In genomic region chr4:104522324-104522723, GRCm38 (mm10) we compare ENCODE assay signal across 16 mouse cellular contexts.
DNase-seq lines count a peak whose midpoint lies in the region; ATAC-seq and TF ChIP-seq lines count a peak whose summit lies in the region.
"Had no signal": no experiment of that assay in that cellular context is flagged by ENCODE, and none has a peak within 500 bp of the region (broad histone marks: within the 10 kb centered on the region; RNA-seq: fewer than 3 reads in every experiment).

No protein-coding gene starts in this region.

- H3K27me3 ChIP-seq in stomach, embryonic 14.5 days (ENCODE audit: control insufficient read depth, insufficient read depth, low read length) = no peaks in the 10 kb centered on the region
- no peaks in the 10 kb centered on the region for H3K27me3 ChIP-seq in hindbrain, embryonic 12.5 days
- H3K27me3 ChIP-seq: hindbrain, embryonic 15.5 days; kidney, embryonic 15.5 days; liver, embryonic 15.5 days had no signal

- no peaks in the 10 kb centered on the region for H3K9me3 ChIP-seq in stomach, embryonic 14.5 days (ENCODE audit: control insufficient read depth, low read depth, low read length)
- no peaks in the 10 kb centered on the region for H3K9me3 ChIP-seq in hindbrain, embryonic 12.5 days (replicated peaks)
- H3K9me3 ChIP-seq: heart, embryonic 10.5 days; hindbrain, embryonic 15.5 days; kidney, embryonic 15.5 days; liver, embryonic 15.5 days had no signal

- no peak overlapping the region for H3K9ac ChIP-seq in stomach, embryonic 14.5 days (replicated peaks; ENCODE audit: low read depth, low read length)
- H3K9ac ChIP-seq in hindbrain, embryonic 12.5 days = no peak overlapping the region
- H3K9ac ChIP-seq: hindbrain, embryonic 15.5 days; kidney, embryonic 15.5 days; liver, embryonic 15.5 days had no signal

- no peaks in the 10 kb centered on the region for H3K36me3 ChIP-seq in stomach, embryonic 14.5 days (ENCODE audit: control insufficient read depth, insufficient read depth, low read length)
- H3K36me3 ChIP-seq in hindbrain, embryonic 12.5 days = no peaks in the 10 kb centered on the region
- H3K36me3 ChIP-seq: G1E; heart, embryonic 10.5 days; hindbrain, embryonic 15.5 days; kidney, embryonic 15.5 days; liver, embryonic 15.5 days had no signal

- no peaks in the 10 kb centered on the region for H3K4me1 ChIP-seq in lung, adult 2 months (ENCODE audit: control insufficient read depth, insufficient read depth, low read length)
- H3K4me1 ChIP-seq in stomach, embryonic 14.5 days (ENCODE audit: control insufficient read depth, insufficient read depth, low read length) = no peaks in the 10 kb centered on the region
- peaks cover 2% of the 10 kb centered on the region; the same call in 1 of the 2 replicates for H3K4me1 ChIP-seq in hindbrain, embryonic 12.5 days
- H3K4me1 ChIP-seq: heart, embryonic 10.5 days; kidney, embryonic 15.5 days; liver, embryonic 15.5 days had no signal

- H3K4me3 ChIP-seq in lung, adult 2 months (replicated peaks; ENCODE audit: extremely low read depth, low read depth, low read length) = no peak overlapping the region
- H3K4me3 ChIP-seq in stomach, embryonic 14.5 days (ENCODE audit: low read depth, low read length) = no peak overlapping the region
- H3K4me3 ChIP-seq in hindbrain, embryonic 12.5 days = no peak overlapping the region
- H3K4me3 ChIP-seq: erythroblast, embryonic 14.5 days; heart, embryonic 10.5 days; hindbrain, embryonic 15.5 days; kidney, embryonic 15.5 days; liver, embryonic 15.5 days had no signal

- DNase-seq in kidney, postnatal 14 days = peak; percentile 4
- DNase-seq in kidney, adult 9 months = no peak
- DNase-seq in cerebellum, postnatal 25 days = peak; percentile 49 to 64
- peak; percentile 9 for DNase-seq in lung, adult 2 months
- no peak for DNase-seq in urinary bladder, adult 2 months (ENCODE audit: low spot score)
- DNase-seq: heart, postnatal 14 days; thymus, postnatal 25 days had no signal

- H3K27ac ChIP-seq in stomach, embryonic 14.5 days (ENCODE audit: low read length) = no peak overlapping the region
- H3K27ac ChIP-seq in hindbrain, embryonic 12.5 days = no peak overlapping the region
- H3K27ac ChIP-seq: heart, embryonic 10.5 days; hindbrain, embryonic 15.5 days; kidney, embryonic 15.5 days; liver, embryonic 15.5 days had no signal

- no peak for TF ChIP-seq POLR2A in lung, adult 2 months (IDR thresholded peaks at IDR 0.05; ENCODE audit: borderline replicate concordance, extremely low read depth, low read depth, low read length)

- WGBS in lung, adult 2 months = 50% methylated on average over 8 of the region's 8 CpGs
- 32% methylated on average over 8 of the region's 8 CpGs for WGBS in stomach, embryonic 14.5 days
- 75% methylated on average over 8 of the region's 8 CpGs for WGBS in hindbrain, embryonic 12.5 days

- 0 out of 2 replicates have a peak, but pooled peaks have one; percentile 37 for ATAC-seq in stomach, embryonic 14.5 days (ENCODE audit: insufficient number of reproducible peaks, insufficient read depth, low FRiP score, low read depth)
- ATAC-seq in hindbrain, embryonic 12.5 days (ENCODE audit: low FRiP score) = no peak
- ATAC-seq: forebrain, embryonic 14.5 days had no signal

- no peak overlapping the region for H3K4me2 ChIP-seq in stomach, embryonic 14.5 days (replicated peaks; ENCODE audit: low read depth, low read length)
- H3K4me2 ChIP-seq in hindbrain, embryonic 12.5 days (replicated peaks) = no peak overlapping the region
- H3K4me2 ChIP-seq: hindbrain, embryonic 15.5 days; kidney, embryonic 15.5 days; liver, embryonic 15.5 days had no signal

- TF ChIP-seq CTCF in lung, adult 2 months (IDR thresholded peaks at IDR 0.05; ENCODE audit: insufficient read depth, low read length) = no peak

Comparison
In these comparisons a context has a peak if more than half of its experiments do, and no peak if none do; other contexts are left out.
1. DNase-seq: peak in kidney, postnatal 14 days (single experiment), cerebellum, postnatal 25 days (2 of 2) and lung, adult 2 months (single experiment); none in kidney, adult 9 months (single experiment) and urinary bladder, adult 2 months (single experiment).